In the genomic region with DNA sequence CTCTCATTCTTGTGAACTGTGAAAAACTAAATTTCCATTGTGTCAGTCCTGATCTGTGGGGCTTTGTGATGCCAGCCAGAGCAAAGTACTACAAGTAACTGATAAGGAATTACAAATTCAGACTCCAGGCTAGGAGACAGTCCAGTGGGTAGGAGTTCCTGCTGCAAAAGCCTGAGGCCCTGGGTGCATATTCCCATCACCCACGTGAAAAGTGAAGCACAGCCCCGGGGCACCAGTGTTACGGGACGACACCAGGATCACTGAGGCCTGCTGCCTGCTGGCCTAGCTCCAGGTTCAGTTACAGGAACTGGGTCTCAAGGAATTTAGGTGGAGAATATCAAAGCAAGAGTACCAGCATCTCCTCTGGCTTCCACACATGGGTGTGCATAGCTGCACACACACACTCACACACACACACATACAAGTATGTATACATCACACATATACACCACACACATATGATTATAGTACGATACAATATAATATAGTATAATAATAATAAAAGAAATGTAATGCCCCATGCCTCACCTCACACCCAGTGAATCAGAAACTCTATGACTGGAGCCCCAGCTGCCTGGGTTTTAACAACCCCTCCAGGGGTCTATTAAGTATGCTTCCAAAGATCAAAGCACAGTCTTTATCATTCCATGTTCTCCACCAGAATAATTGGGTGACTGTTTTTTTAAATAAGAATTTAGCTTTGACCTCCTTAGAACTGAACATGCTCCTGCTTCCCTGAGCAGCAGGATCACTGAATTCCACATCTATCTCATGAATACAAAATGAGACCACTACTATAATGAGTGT, we compare ENCODE assay signal across 8 mouse cellular contexts.
A peak's percentile ranks its signal among the peaks of the same experiment; 100 is the strongest.
DNase-seq lines count a peak whose midpoint lies in the region; ATAC-seq and TF ChIP-seq lines count a peak whose summit lies in the region.
"Had no signal": no experiment of that assay in that cellular context is flagged by ENCODE, and none has a peak within 500 bp of the region (broad histone marks: within the 10 kb centered on the region; RNA-seq: fewer than 3 reads in every experiment).

No protein-coding gene starts in this region.

- no peak overlapping the region for H3K4me3 ChIP-seq in kidney, postnatal 0 days (replicated peaks; ENCODE audit: low read depth, low read length)
- no peak overlapping the region for H3K4me3 ChIP-seq in kidney, adult 2 months (ENCODE audit: insufficient read depth, low read depth, low read length)
- peak overlapping the region; percentile 34; the same call in 1 of the 2 replicates for H3K4me3 ChIP-seq in embryonic facial prominence, embryonic 10.5 days
- no peak overlapping the region for H3K4me3 ChIP-seq in forebrain, embryonic 14.5 days (ENCODE audit: low read depth, low read length)
- no peak overlapping the region for H3K4me3 ChIP-seq in midbrain, embryonic 14.5 days (replicated peaks; ENCODE audit: low read depth, low read length)
- H3K4me3 ChIP-seq: liver, embryonic 13.5 days had no signal

- TF ChIP-seq POLR2A in kidney, adult 2 months (IDR thresholded peaks at IDR 0.05; ENCODE audit: low read depth, low read length) = no peak

- WGBS in kidney, postnatal 0 days = 23% methylated on average over 5 of the region's 5 CpGs
- 28% methylated on average over 5 of the region's 5 CpGs for WGBS in kidney, adult 2 months
- 33% methylated on average over 5 of the region's 5 CpGs for WGBS in embryonic facial prominence, embryonic 10.5 days
- 33% methylated on average over 5 of the region's 5 CpGs for WGBS in forebrain, embryonic 14.5 days
- WGBS in midbrain, embryonic 14.5 days = 37% methylated on average over 5 of the region's 5 CpGs

- no peaks in the 10 kb centered on the region; the same call in 1 of the 2 replicates for H3K4me1 ChIP-seq in kidney, postnatal 0 days (replicated peaks; ENCODE audit: insufficient read depth, low read length)
- H3K4me1 ChIP-seq in kidney, adult 2 months (ENCODE audit: control insufficient read depth, insufficient read depth, low read length) = no peaks in the 10 kb centered on the region
- peaks cover 15% of the 10 kb centered on the region for H3K4me1 ChIP-seq in embryonic facial prominence, embryonic 10.5 days
- peaks cover 3% of the 10 kb centered on the region; the same call in 1 of the 2 replicates for H3K4me1 ChIP-seq in forebrain, embryonic 14.5 days (ENCODE audit: control insufficient read depth, insufficient read depth, low read length)
- 0 out of 2 replicates have a peak, but pooled peaks cover 9% of the 10 kb centered on the region for H3K4me1 ChIP-seq in midbrain, embryonic 14.5 days (ENCODE audit: control insufficient read depth, insufficient read depth, low read length)
- H3K4me1 ChIP-seq: liver, embryonic 13.5 days had no signal

- intact Hi-C loops in left cerebral cortex, postnatal 14 days (cut with DNase I) = no loop called here

- peak; percentile 47; the same call in 1 of the 2 replicates for ATAC-seq in kidney, postnatal 0 days (replicated peaks; ENCODE audit: low FRiP score, low read depth)
- peak; percentile 40; the same call in 1 of the 2 replicates for ATAC-seq in forebrain, embryonic 14.5 days
- ATAC-seq in midbrain, embryonic 14.5 days (ENCODE audit: low FRiP score, low TSS enrichment) = peak; percentile 64; the same call in 1 of the 2 replicates

- no peak for DNase-seq in kidney, postnatal 0 days (ENCODE audit: low spot score)
- DNase-seq in kidney, adult 2 months = no peak
- DNase-seq in embryonic facial prominence, embryonic 10.5 days (ENCODE audit: low spot score) = peak; percentile 11
- DNase-seq in forebrain, embryonic 14.5 days (ENCODE audit: low spot score) = peak; percentile 20
- DNase-seq in midbrain, embryonic 14.5 days = peak; percentile 59
- DNase-seq in layer of hippocampus, adult 18-20 months (ENCODE audit: low spot score in 2 of 2) = no peak
- no peak for DNase-seq in left cerebral cortex, postnatal 14 days (ENCODE audit: low spot score in 2 of 2)
- DNase-seq: liver, embryonic 13.5 days had no signal

- no peak overlapping the region for H3K9ac ChIP-seq in kidney, postnatal 0 days (ENCODE audit: low read depth, low read length)
- H3K9ac ChIP-seq in forebrain, embryonic 14.5 days (ENCODE audit: low read length) = no peak overlapping the region
- no peak overlapping the region for H3K9ac ChIP-seq in midbrain, embryonic 14.5 days (replicated peaks; ENCODE audit: low read length)
- H3K9ac ChIP-seq: liver, embryonic 13.5 days had no signal

- H3K36me3 ChIP-seq in kidney, postnatal 0 days (ENCODE audit: insufficient read depth, low read length) = no peaks in the 10 kb centered on the region
- H3K36me3 ChIP-seq in kidney, adult 2 months (ENCODE audit: control insufficient read depth, insufficient read depth, low read length) = no peaks in the 10 kb centered on the region
- no peaks in the 10 kb centered on the region for H3K36me3 ChIP-seq in embryonic facial prominence, embryonic 10.5 days (replicated peaks)
- no peaks in the 10 kb centered on the region for H3K36me3 ChIP-seq in forebrain, embryonic 14.5 days (ENCODE audit: control insufficient read depth, insufficient read depth, low read length)
- no peaks in the 10 kb centered on the region for H3K36me3 ChIP-seq in midbrain, embryonic 14.5 days (ENCODE audit: control insufficient read depth, insufficient read depth, low read length)
- H3K36me3 ChIP-seq: liver, embryonic 13.5 days had no signal

- H3K27me3 ChIP-seq in kidney, postnatal 0 days (ENCODE audit: insufficient read depth, low read length) = no peaks in the 10 kb centered on the region
- no peaks in the 10 kb centered on the region; the same call in 1 of the 2 replicates for H3K27me3 ChIP-seq in kidney, adult 2 months (replicated peaks; ENCODE audit: control insufficient read depth, insufficient read depth, low read length)
- H3K27me3 ChIP-seq in embryonic facial prominence, embryonic 10.5 days (replicated peaks; ENCODE audit: low read depth, poor library complexity, severe bottlenecking) = no peaks in the 10 kb centered on the region
- H3K27me3 ChIP-seq in forebrain, embryonic 14.5 days (replicated peaks; ENCODE audit: control insufficient read depth, insufficient read depth, low read length) = no peaks in the 10 kb centered on the region
- H3K27me3 ChIP-seq in midbrain, embryonic 14.5 days (ENCODE audit: control insufficient read depth, insufficient read depth, low read length) = no peaks in the 10 kb centered on the region
- H3K27me3 ChIP-seq: liver, embryonic 13.5 days had no signal

- H3K9me3 ChIP-seq in kidney, postnatal 0 days (replicated peaks; ENCODE audit: low read length) = no peaks in the 10 kb centered on the region
- no peaks in the 10 kb centered on the region for H3K9me3 ChIP-seq in embryonic facial prominence, embryonic 10.5 days
- H3K9me3 ChIP-seq in forebrain, embryonic 14.5 days (replicated peaks; ENCODE audit: control insufficient read depth, low read length) = no peaks in the 10 kb centered on the region
- no peaks in the 10 kb centered on the region for H3K9me3 ChIP-seq in midbrain, embryonic 14.5 days (ENCODE audit: control insufficient read depth, low read length)
- H3K9me3 ChIP-seq: liver, embryonic 13.5 days had no signal

- TF ChIP-seq CTCF in kidney, postnatal 0 days (IDR thresholded peaks at IDR 0.05; ENCODE audit: low read depth) = no peak
- TF ChIP-seq CTCF in kidney, adult 2 months (conservative IDR thresholded peaks at IDR 0.05; ENCODE audit: insufficient read depth, insufficient read length, low read depth, low read length) = no peak

- H3K4me2 ChIP-seq in kidney, postnatal 0 days (ENCODE audit: low read length) = peak overlapping the region; percentile 41
- H3K4me2 ChIP-seq in forebrain, embryonic 14.5 days (ENCODE audit: low read length) = no peak overlapping the region
- no peak overlapping the region for H3K4me2 ChIP-seq in midbrain, embryonic 14.5 days (ENCODE audit: low read length)

- no peak overlapping the region for H3K27ac ChIP-seq in kidney, postnatal 0 days
- no peak overlapping the region for H3K27ac ChIP-seq in kidney, adult 2 months (ENCODE audit: insufficient read depth, low read depth, low read length)
- no peak overlapping the region for H3K27ac ChIP-seq in embryonic facial prominence, embryonic 10.5 days (replicated peaks)
- H3K27ac ChIP-seq in forebrain, embryonic 14.5 days (ENCODE audit: low read depth, low read length) = no peak overlapping the region
- 0 out of 2 replicates have a peak overlapping the region, but pooled peaks have one; percentile 27 for H3K27ac ChIP-seq in midbrain, embryonic 14.5 days (replicated peaks; ENCODE audit: low read depth, low read length)
- H3K27ac ChIP-seq: liver, embryonic 13.5 days had no signal

Comparison
In these comparisons a context has a peak if more than half of its experiments do, and no peak if none do; other contexts are left out.
1. DNase-seq: peak in embryonic facial prominence, embryonic 10.5 days (single experiment), forebrain, embryonic 14.5 days (single experiment) and midbrain, embryonic 14.5 days (single experiment); none in kidney, postnatal 0 days (single experiment), kidney, adult 2 months (single experiment), layer of hippocampus, adult 18-20 months (0 of 2) and left cerebral cortex, postnatal 14 days (0 of 2).
2. Peak in every context shown above with its lines, with median percentiles within 50 percentile points of each other: ATAC-seq.